Mouse (Mus musculus): ENCODE data around the gene Olfr303.
"Not testable (repeated sequence)": the region's sequence is repeated elsewhere in the genome, so short reads cannot be mapped to it uniquely, and the experiment has no call there.

Gene Olfr303

DNA sequence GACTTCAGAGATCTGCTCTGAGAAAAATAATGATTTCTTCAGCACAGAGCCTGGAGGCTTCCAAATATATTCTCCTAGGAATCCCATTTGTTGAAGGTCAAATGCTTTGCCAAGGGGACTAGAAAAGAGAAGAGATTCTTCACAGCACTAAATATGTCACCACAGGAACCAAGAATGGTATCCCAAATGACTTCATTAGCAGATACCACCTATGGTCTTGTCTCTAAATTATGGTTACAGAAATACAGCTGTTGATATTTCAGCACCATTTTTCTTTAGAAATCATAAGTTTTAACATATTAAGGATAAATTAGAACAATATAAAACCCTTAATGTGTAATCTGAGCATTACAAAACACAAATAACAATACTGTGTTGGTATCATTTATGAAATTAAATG is at the start of gene Olfr303:
Gene Olfr303, minus strand, starts transcription at position 101 of the 400 bp plus-strand sequence.
- no peak for DNase-seq

DNA sequence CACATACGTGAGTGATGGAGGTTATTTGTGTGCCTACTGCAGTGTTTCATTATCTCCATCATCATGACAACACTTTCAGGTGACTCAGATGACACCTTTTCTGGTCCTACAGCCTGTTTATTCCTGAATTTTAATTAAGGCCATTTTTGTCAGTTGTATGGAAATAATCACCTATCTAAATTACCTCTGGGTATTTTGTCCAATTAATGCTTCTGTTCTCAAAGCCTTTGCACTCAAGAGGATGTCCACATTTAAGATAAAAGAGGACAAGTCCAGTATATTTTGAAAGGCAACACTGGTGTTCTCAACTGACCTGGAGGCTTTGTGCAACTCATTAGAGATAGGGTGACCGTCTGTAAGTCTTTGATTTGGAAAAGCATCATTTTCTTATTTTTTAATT is 6.0 kb upstream of the Olfr303 start, which contains the start of gene Olfr301:
Gene Olfr301, plus strand, starts transcription at position 301 of the 400 bp plus-strand sequence.
- DNase-seq: no peak

DNA sequence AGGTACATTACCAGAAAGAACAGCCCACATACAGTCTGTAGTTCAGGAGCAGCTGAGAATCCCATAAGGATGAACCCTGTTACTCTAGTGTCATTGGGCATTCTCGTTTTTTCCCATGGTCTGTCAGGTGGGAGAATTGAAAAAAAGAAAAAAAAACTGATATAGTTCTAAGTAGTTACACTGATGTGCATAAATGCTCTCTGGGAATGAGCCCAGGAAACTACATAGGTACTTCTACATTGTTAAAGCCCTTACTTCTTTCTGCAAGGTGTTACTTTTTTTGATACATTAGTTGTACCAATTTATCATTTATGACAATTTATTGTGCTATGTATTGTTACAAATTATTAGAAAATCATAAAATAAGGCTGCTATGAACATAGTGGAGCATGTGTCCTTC is 11.0 kb downstream of the Olfr303 start, which contains the start of gene Olfr304:
Gene Olfr304, minus strand, starts transcription at position 101 of the 400 bp plus-strand sequence.
- DNase-seq: no peak

DNA sequence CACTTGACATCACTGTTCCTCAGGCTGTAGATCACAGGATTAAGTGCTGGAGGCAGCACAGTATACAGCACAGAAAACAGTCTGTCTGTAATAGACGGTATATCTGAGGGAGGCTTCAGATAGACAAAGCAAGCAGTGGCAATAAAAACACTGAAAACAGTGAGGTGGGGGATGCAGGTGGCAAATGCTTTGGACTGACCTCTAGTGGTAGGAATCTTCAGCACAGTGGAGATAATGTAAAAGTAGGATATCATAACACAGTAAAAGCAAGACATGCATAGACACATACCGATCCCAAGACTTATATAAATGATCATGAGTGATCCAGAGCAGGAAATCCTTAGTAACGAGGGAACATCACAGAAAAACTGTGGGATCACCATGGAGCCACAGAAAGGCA is 11.8 kb downstream of the Olfr303 start:
- no peak for DNase-seq

DNA sequence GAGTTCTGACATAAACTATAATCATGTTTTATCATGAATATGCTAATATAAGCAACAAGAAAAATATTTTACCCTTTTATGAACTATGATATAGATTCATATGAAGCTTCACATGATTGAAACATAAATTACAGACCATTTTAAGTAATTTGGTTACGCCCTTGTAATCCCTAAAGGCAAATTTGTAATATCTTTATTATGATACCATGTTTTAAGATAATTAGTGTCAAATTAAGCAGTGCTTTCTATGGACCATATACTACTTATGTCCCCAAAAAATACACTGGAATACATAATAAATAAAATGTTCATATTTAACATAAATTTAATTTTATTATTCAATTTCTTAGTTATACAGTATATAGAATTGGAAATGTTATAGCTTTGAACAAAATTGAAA is 30.8 kb downstream of the Olfr303 start, which contains the start of gene Olfr305:
Gene Olfr305, minus strand, starts transcription at position 101 of the 400 bp plus-strand sequence.
- no peak for DNase-seq

DNA sequence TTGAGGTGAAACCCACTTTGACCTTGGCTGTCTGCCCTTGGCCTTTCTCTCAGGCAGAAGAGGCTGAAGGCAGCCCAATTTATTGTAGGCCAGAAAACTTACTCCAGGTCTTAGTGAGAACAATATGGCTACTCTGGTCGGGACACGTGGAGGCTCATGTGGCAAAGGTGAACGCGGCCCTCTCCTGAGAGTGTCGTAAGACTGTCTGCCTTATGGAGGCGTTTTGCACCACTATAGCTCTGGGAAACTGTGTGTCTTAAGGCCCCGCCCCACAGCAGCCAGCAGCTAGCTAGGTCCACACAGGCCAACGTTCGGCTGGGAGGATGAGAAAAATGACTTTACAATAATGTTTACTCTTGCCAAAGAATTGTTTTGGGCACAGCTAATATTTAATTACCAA is 51.3 kb downstream of the Olfr303 start:
- not testable (repeated sequence) for DNase-seq

DNA sequence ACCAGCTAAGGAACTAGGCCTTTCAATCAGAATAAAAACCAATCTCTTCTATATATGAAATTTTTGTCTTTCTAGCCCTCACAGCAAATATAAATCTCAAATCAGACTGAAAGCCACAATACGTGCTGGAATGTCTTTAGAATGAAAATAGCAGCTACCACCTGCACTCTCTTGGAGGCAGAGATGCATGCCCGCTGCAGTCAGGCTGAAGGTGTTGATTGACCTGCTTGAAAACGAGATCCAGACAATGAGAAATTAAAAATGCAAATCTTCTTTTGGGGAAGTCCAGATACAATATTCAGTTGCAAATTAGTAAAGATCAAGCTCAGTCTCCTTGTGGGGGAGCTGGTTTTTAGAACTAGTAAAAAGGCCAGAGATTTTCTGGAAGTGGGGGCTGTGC is 53.3 kb downstream of the Olfr303 start:
- DNase-seq: no peak

DNA sequence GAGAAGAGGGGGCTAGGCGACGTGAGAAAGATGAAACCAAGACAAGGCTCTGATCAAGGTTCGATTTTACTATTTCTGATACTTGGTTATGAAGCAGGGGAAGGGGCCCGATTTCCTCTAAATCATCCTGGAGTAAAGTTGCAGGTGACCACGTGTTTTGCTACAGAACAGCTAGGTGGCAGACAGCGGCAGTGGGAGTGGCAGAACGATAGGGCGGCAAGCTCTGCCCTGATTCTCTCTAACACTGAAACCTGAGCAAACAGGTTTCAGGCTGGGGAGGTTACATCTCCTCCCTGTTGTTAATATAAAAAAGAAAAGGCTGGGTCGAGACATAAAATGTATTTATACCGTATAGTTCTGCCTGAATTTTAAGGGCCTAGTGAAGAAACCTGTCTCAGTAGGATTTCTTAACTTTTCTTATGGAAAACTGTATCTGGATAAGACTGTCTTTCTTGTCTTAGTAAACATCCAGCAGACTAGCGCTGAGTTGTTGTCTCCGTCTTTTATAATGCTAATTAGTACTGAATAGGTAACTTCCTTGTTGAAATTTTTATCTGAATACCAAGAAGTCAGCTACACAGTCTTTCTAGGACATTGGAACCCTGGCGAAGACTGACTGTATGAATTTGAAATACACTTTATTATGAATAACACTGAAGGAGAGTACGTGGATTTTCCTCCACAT is 54.6 kb downstream of the Olfr303 start:
- DNase-seq: no peak

Data from kidney, adult 8-10 months (tissue).